Mouse (Mus musculus) right cerebral cortex, postnatal 14 days (tissue): ENCODE measurements around the gene Jaml.

Experiments used
- DNase-seq: peaks from one replicate; pipeline ENCODE4 v3.0.0; 2022

Jaml gene

GRCm38 (mm10) chr9:45125211-45125610, 46.2 kb downstream of the Jaml start:
- no peak for DNase-seq

GRCm38 (mm10) chr9:45126941-45127340, 48.0 kb downstream of the Jaml start:
- DNase-seq: no peak

- no peak for DNase-seq
Observed at GRCm38 (mm10) chr9:45130119-45130518, 51.1 kb downstream of the Jaml start.

GRCm38 (mm10) chr9:45133484-45134310, 54.7 kb downstream of the Jaml start:
- DNase-seq: peak; percentile 39

- no peak for DNase-seq
Observed at GRCm38 (mm10) chr9:45136442-45137169, 57.6 kb downstream of the Jaml start.

- peak; percentile 43 for DNase-seq
Observed at GRCm38 (mm10) chr9:45138191-45139032, 59.4 kb downstream of the Jaml start, which contains the start of gene Scn4b. Gene Scn4b (plus strand): TSS chr9:45138395.

- DNase-seq: no peak
Observed at GRCm38 (mm10) chr9:45139082-45139481, 60.1 kb downstream of the Jaml start.

GRCm38 (mm10) chr9:45140945-45141344, 62.0 kb downstream of the Jaml start:
- no peak for DNase-seq

- DNase-seq: no peak
Observed at GRCm38 (mm10) chr9:45142686-45143085, 63.7 kb downstream of the Jaml start.

GRCm38 (mm10) chr9:45145533-45146266, 66.7 kb downstream of the Jaml start:
- peak; percentile 26 for DNase-seq

GRCm38 (mm10) chr9:45146267-45146597, 67.2 kb downstream of the Jaml start:
- DNase-seq: peak; percentile 77

- no peak for DNase-seq
Observed at GRCm38 (mm10) chr9:45150933-45151332, 72.0 kb downstream of the Jaml start.

- no peak for DNase-seq
Observed at GRCm38 (mm10) chr9:45153361-45153760, 74.4 kb downstream of the Jaml start.
